Comparison of ENCODE assay signal across 31 mouse cellular contexts in the genomic region with DNA sequence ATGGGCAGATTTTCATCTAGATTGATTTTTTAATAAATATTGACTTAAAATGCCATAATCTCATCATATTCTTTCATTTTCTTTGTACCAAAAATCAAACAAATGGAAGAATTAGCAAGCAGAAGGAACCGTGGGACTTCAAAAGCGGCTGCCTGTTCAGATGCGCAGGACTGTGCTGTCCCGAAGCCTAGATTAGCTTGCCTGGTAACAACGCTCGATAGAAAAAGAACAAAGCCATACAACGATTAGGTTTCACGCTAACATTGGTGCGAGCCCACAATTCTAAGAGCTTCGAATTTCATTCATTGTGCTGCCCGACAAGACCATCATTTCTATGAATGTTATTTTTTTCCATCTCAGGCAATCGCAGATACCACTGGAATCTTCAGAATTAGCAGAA.
DNase-seq lines count a peak whose midpoint lies in the region; ATAC-seq and TF ChIP-seq lines count a peak whose summit lies in the region.
"Had no signal": no experiment of that assay in that cellular context is flagged by ENCODE, and none has a peak within 500 bp of the region (broad histone marks: within the 10 kb centered on the region; RNA-seq: fewer than 3 reads in every experiment).

No protein-coding gene starts in this region.

- H3K27me3 ChIP-seq in forebrain, postnatal 0 days (ENCODE audit: insufficient read depth, low read length): peaks cover 13% of the 10 kb centered on the region; the same call in 1 of the 2 replicates
- H3K27me3 ChIP-seq in forebrain, embryonic 16.5 days (replicated peaks; ENCODE audit: control insufficient read depth, insufficient read depth, low read length): peaks cover 19% of the 10 kb centered on the region
- H3K27me3 ChIP-seq in neural tube, embryonic 13.5 days: peaks cover 14% of the 10 kb centered on the region; the same call in 1 of the 2 replicates
- peaks cover 18% of the 10 kb centered on the region for H3K27me3 ChIP-seq in neural tube, embryonic 15.5 days (replicated peaks)
- H3K27me3 ChIP-seq in midbrain, embryonic 13.5 days: peaks cover 37% of the 10 kb centered on the region
- peaks cover 12% of the 10 kb centered on the region for H3K27me3 ChIP-seq in heart, embryonic 10.5 days (ENCODE audit: insufficient read depth, poor library complexity, severe bottlenecking)
- H3K27me3 ChIP-seq: embryonic facial prominence, embryonic 12.5 days; kidney, embryonic 15.5 days; liver, embryonic 15.5 days; neural tube, embryonic 12.5 days had no signal

- H3K4me3 ChIP-seq in forebrain, postnatal 0 days (ENCODE audit: low read depth, low read length): no peak overlapping the region
- no peak overlapping the region for H3K4me3 ChIP-seq in forebrain, embryonic 16.5 days (replicated peaks; ENCODE audit: low read length)
- H3K4me3 ChIP-seq in neural tube, embryonic 13.5 days: no peak overlapping the region
- no peak overlapping the region for H3K4me3 ChIP-seq in neural tube, embryonic 15.5 days (replicated peaks)
- no peak overlapping the region for H3K4me3 ChIP-seq in midbrain, embryonic 13.5 days (replicated peaks)
- H3K4me3 ChIP-seq in heart, embryonic 10.5 days: no peak overlapping the region
- H3K4me3 ChIP-seq: embryonic facial prominence, embryonic 12.5 days; heart, embryonic 12.5 days; kidney, embryonic 15.5 days; limb, embryonic 12.5 days; liver, embryonic 15.5 days; myocyte; neural tube, embryonic 12.5 days had no signal

- H3K9ac ChIP-seq in forebrain, postnatal 0 days: no peak overlapping the region
- no peak overlapping the region for H3K9ac ChIP-seq in forebrain, embryonic 16.5 days (replicated peaks; ENCODE audit: low read depth, low read length)
- no peak overlapping the region for H3K9ac ChIP-seq in neural tube, embryonic 13.5 days
- H3K9ac ChIP-seq in neural tube, embryonic 15.5 days (replicated peaks): no peak overlapping the region
- H3K9ac ChIP-seq in midbrain, embryonic 13.5 days (replicated peaks): no peak overlapping the region
- H3K9ac ChIP-seq: embryonic facial prominence, embryonic 12.5 days; heart, embryonic 12.5 days; kidney, embryonic 15.5 days; limb, embryonic 12.5 days; liver, embryonic 15.5 days; lung, embryonic 14.5 days; neural tube, embryonic 12.5 days had no signal

- TF ChIP-seq CTCF in forebrain, postnatal 0 days (IDR thresholded peaks at IDR 0.05; ENCODE audit: low read depth): no peak

- no peaks in the 10 kb centered on the region for H3K36me3 ChIP-seq in forebrain, postnatal 0 days (ENCODE audit: insufficient read depth)
- H3K36me3 ChIP-seq in forebrain, embryonic 16.5 days (ENCODE audit: control insufficient read depth, insufficient read depth): no peaks in the 10 kb centered on the region
- H3K36me3 ChIP-seq in neural tube, embryonic 13.5 days: no peaks in the 10 kb centered on the region
- no peaks in the 10 kb centered on the region for H3K36me3 ChIP-seq in neural tube, embryonic 15.5 days
- H3K36me3 ChIP-seq in midbrain, embryonic 13.5 days: no peaks in the 10 kb centered on the region
- no peaks in the 10 kb centered on the region for H3K36me3 ChIP-seq in heart, embryonic 10.5 days
- H3K36me3 ChIP-seq: embryonic facial prominence, embryonic 12.5 days; G1E; heart, embryonic 12.5 days; kidney, embryonic 15.5 days; limb, embryonic 12.5 days; liver, embryonic 15.5 days; neural tube, embryonic 12.5 days had no signal

- no peak overlapping the region for H3K27ac ChIP-seq in forebrain, postnatal 0 days (ENCODE audit: low read depth, low read length)
- H3K27ac ChIP-seq in forebrain, embryonic 16.5 days (ENCODE audit: low read length): no peak overlapping the region
- no peak overlapping the region for H3K27ac ChIP-seq in neural tube, embryonic 13.5 days (replicated peaks)
- no peak overlapping the region for H3K27ac ChIP-seq in neural tube, embryonic 15.5 days (replicated peaks)
- H3K27ac ChIP-seq in midbrain, embryonic 13.5 days: no peak overlapping the region
- no peak overlapping the region for H3K27ac ChIP-seq in heart, embryonic 10.5 days
- H3K27ac ChIP-seq: embryonic facial prominence, embryonic 12.5 days; kidney, embryonic 15.5 days; limb, embryonic 12.5 days; liver, embryonic 15.5 days; neural tube, embryonic 12.5 days; stomach, postnatal 0 days had no signal

- 25% methylated on average over 12 of the region's 12 CpGs for WGBS in forebrain, postnatal 0 days
- 30% methylated on average over 12 of the region's 12 CpGs for WGBS in forebrain, embryonic 16.5 days
- WGBS in neural tube, embryonic 13.5 days: 33% methylated on average over 12 of the region's 12 CpGs
- WGBS in neural tube, embryonic 15.5 days: 28% methylated on average over 12 of the region's 12 CpGs
- WGBS in midbrain, embryonic 13.5 days: 20% methylated on average over 12 of the region's 12 CpGs
- 91% methylated on average over 12 of the region's 12 CpGs for WGBS in heart, embryonic 10.5 days

- no peak overlapping the region for H3K4me2 ChIP-seq in forebrain, postnatal 0 days (ENCODE audit: low read depth)
- H3K4me2 ChIP-seq in forebrain, embryonic 16.5 days (ENCODE audit: low read length): no peak overlapping the region
- peak overlapping the region; percentile 18; the same call in 1 of the 2 replicates for H3K4me2 ChIP-seq in neural tube, embryonic 13.5 days
- no peak overlapping the region for H3K4me2 ChIP-seq in neural tube, embryonic 15.5 days
- H3K4me2 ChIP-seq in midbrain, embryonic 13.5 days (replicated peaks): peak overlapping the region; percentile 25; the same call in 1 of the 2 replicates
- H3K4me2 ChIP-seq: embryonic facial prominence, embryonic 12.5 days; heart, embryonic 12.5 days; kidney, embryonic 15.5 days; limb, embryonic 12.5 days; liver, embryonic 15.5 days; lung, embryonic 14.5 days; neural tube, embryonic 12.5 days had no signal

- DNase-seq in forebrain, postnatal 0 days: peak; percentile 33
- DNase-seq in retina, postnatal 1 day: peak; percentile 24
- DNase-seq in heart, embryonic 10.5 days (ENCODE audit: low spot score): no peak
- DNase-seq in ovary, postnatal 14 days (ENCODE audit: low spot score): no peak
- DNase-seq: adrenal gland, postnatal 10 days; cerebellum, adult 11-12 months; cerebellum, adult 9-11 months; embryo, embryonic 11 days; gastrocnemius, postnatal 36 days; heart, adult 18-20 months; heart, postnatal 4 days; kidney, adult 18-20 months; kidney, postnatal 36 days; lung, embryonic 14.5 days; lung, postnatal 14 days; right cerebral cortex, postnatal 4 days; thymus, adult 18-20 months; thymus, postnatal 25 days had no signal

- no peaks in the 10 kb centered on the region for H3K4me1 ChIP-seq in forebrain, postnatal 0 days (ENCODE audit: insufficient read depth)
- H3K4me1 ChIP-seq in forebrain, embryonic 16.5 days (replicated peaks; ENCODE audit: control insufficient read depth, insufficient read depth, low read length): no peaks in the 10 kb centered on the region
- H3K4me1 ChIP-seq in neural tube, embryonic 13.5 days (replicated peaks): peaks cover 9% of the 10 kb centered on the region; the same call in 1 of the 2 replicates
- H3K4me1 ChIP-seq in neural tube, embryonic 15.5 days: 0 out of 2 replicates have a peak, but pooled peaks cover 2% of the 10 kb centered on the region
- H3K4me1 ChIP-seq in midbrain, embryonic 13.5 days (replicated peaks): peaks cover 13% of the 10 kb centered on the region
- H3K4me1 ChIP-seq in heart, embryonic 10.5 days: no peaks in the 10 kb centered on the region
- H3K4me1 ChIP-seq: embryonic facial prominence, embryonic 12.5 days; heart, embryonic 12.5 days; kidney, embryonic 15.5 days; limb, embryonic 12.5 days; liver, embryonic 15.5 days; neural tube, embryonic 12.5 days had no signal

- ATAC-seq in forebrain, postnatal 0 days: no peak
- no peak for ATAC-seq in forebrain, embryonic 16.5 days
- ATAC-seq in neural tube, embryonic 13.5 days (ENCODE audit: low read depth): no peak
- ATAC-seq in neural tube, embryonic 15.5 days (ENCODE audit: low FRiP score): no peak
- 0 out of 2 replicates have a peak, but pooled peaks have one; percentile 53 for ATAC-seq in midbrain, embryonic 13.5 days

- no peaks in the 10 kb centered on the region for H3K9me3 ChIP-seq in forebrain, postnatal 0 days (ENCODE audit: low read length)
- H3K9me3 ChIP-seq in forebrain, embryonic 16.5 days (ENCODE audit: control insufficient read depth, low read length): no peaks in the 10 kb centered on the region
- no peaks in the 10 kb centered on the region for H3K9me3 ChIP-seq in neural tube, embryonic 13.5 days
- H3K9me3 ChIP-seq in neural tube, embryonic 15.5 days (replicated peaks): no peaks in the 10 kb centered on the region
- H3K9me3 ChIP-seq in midbrain, embryonic 13.5 days: no peaks in the 10 kb centered on the region
- no peaks in the 10 kb centered on the region for H3K9me3 ChIP-seq in heart, embryonic 10.5 days
- H3K9me3 ChIP-seq: embryonic facial prominence, embryonic 12.5 days; heart, embryonic 12.5 days; kidney, embryonic 15.5 days; limb, embryonic 12.5 days; liver, embryonic 15.5 days; neural tube, embryonic 12.5 days had no signal

Comparison
In these comparisons a context has a peak if more than half of its experiments do, and no peak if none do; other contexts are left out.
1. H3K4me2 ChIP-seq: peak in neural tube, embryonic 13.5 days (single experiment) and midbrain, embryonic 13.5 days (single experiment); none in forebrain, postnatal 0 days (single experiment), forebrain, embryonic 16.5 days (single experiment) and neural tube, embryonic 15.5 days (single experiment).
2. DNase-seq: peak in forebrain, postnatal 0 days (single experiment) and retina, postnatal 1 day (single experiment); none in heart, embryonic 10.5 days (single experiment) and ovary, postnatal 14 days (single experiment).